Mouse (Mus musculus): ENCODE results near the gene Slc9b2.

DNA sequence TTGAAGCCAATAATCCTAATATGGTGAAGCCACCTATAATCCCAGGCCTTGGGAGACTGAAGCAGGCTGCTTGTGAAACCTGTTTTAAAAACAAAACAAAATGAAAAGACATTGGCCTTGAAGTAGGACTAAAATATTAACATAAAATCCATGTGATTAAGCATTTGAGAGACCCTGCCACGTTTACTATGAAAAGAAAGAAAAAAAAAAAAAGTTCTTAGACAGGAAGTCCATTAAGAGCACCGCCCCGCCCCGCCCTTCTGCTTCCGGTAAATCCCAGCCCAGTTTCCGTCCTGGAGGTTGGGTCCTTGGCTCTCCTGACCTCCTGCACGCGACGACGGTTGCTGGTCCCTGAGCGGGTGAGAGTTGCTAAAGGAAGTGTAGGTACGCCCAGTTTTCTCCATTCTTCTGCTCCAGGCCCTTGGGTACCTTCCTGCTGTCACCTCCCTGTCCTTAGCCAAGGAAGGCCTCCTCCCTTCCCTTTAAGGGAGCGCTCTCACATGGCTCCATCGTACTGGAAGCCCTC, 40.3 kb downstream of the Slc9b2 start, which contains the start of gene Slc9b1:
- TF ChIP-seq CTCF (IDR thresholded peaks at IDR 0.05; ENCODE audit: borderline replicate concordance, insufficient read depth, low read length) (no peak), POLR2A (IDR thresholded peaks at IDR 0.05; ENCODE audit: low read depth, low read length) (no peak)

All from embryonic fibroblast, embryonic 13.5 days (primary cell).